1 mouse cellular context compared by ENCODE assay signal in genomic region chr10:127265727-127266111, GRCm38 (mm10).
TF ChIP-seq lines count a peak whose summit lies in the region.

No protein-coding gene starts in this region.

TF ChIP-seq in CH12.LX, 34 proteins besides CTCF, POLR2A, EP300 and RAD21 (continued from another document):
- peak; percentile 47; the same call in 1 of the 2 replicates for TF ChIP-seq USF1 (IDR thresholded peaks at IDR 0.05; ENCODE audit: low read depth, low read length)
- peak; percentile 41; the same call in 1 of the 2 replicates for TF ChIP-seq MYC (IDR thresholded peaks at IDR 0.05; ENCODE audit: low read depth, low read length)
- TF ChIP-seq SMC3 (IDR thresholded peaks at IDR 0.05; ENCODE audit: low read depth, low read length), result peak; percentile 41
